Mouse (Mus musculus) olfactory bulb, adult 2 months (tissue): Measurements from ENCODE around the gene Snx9. TPM values are rescaled to one million over a fixed set of nuclear protein-coding genes. Genes with fewer than 3 reads are reported as not detected.

Source experiments
- H3K27ac ChIP-seq: fragments of 200-500 bp; 2 replicates; pipeline ENCODE4 v1.5.1; 2012; ENCODE audit warnings: low read depth, low read length; ENCODE audit not compliant: insufficient read depth
- H3K4me1 ChIP-seq: fragments of 200-500 bp; 2 replicates; pipeline ENCODE4 v1.6.1; 2012; ENCODE audit warnings: low read length; ENCODE audit not compliant: control insufficient read depth, insufficient read depth
- H3K4me3 ChIP-seq: fragments of 200-500 bp; 2 replicates; pipeline ENCODE4 v1.5.1; 2012; ENCODE audit warnings: mild to moderate bottlenecking, low read depth, low read length, moderate library complexity; ENCODE audit not compliant: insufficient read depth
- CTCF ChIP-seq: fragments of 200-500 bp; IDR thresholded peaks from 2 replicates; pipeline ENCODE4 v1.5.1; 2012; ENCODE audit warnings: low read depth, mild to moderate bottlenecking, low read length, moderate library complexity; ENCODE audit not compliant: insufficient read depth
- POLR2A ChIP-seq: fragments of 200-500 bp; IDR thresholded peaks from 2 replicates; pipeline ENCODE4 v1.6.1; 2012; ENCODE audit warnings: mild to moderate bottlenecking, low read depth, low read length, moderate library complexity; ENCODE audit not compliant: insufficient read depth
- WGBS: fragments of 180-500 bp; shearing (Covaris S2); methylation state at CpG from one replicate; pipeline ENCODE4 v1.1.7; 2018; 5-methylcytosine and 5-hydroxymethylcytosine counted together
- polyA plus RNA-seq: library from polyadenylated mRNA; stranded (reverse); fragments of >200 nt; gene quantifications from 2 replicates; pipeline ENCODE4 v1.2.4, GENCODE M21; 2012; ENCODE audit warnings: low replicate concordance; ENCODE audit not compliant: missing spikeins, insufficient read depth, insufficient read length

Snx9 gene
- polyA plus RNA-seq, 1 experiment, result not detected

- WGBS, result 81% methylated on average over 4 of the region's 4 CpGs
- TF ChIP-seq POLR2A (no peak), CTCF (no peak)
These were observed 71.7 kb downstream of the Snx9 start for GRCm38 (mm10) chr17:5912797-5913196.

GRCm38 (mm10) chr17:5914217-5914616 lies 73.1 kb downstream of the Snx9 start:
- Histone ChIP-seq H3K4me1 (no peaks in the 10 kb centered on the region), H3K4me3 (no peak overlapping the region), H3K27ac (no peak overlapping the region)
- TF ChIP-seq CTCF, result no peak
- no peak for TF ChIP-seq POLR2A
- 78% methylated on average over 5 of the region's 5 CpGs for WGBS

More at GRCm38 (mm10) chr17:5912797-5913196, 71.7 kb downstream of the Snx9 start:
- Histone ChIP-seq H3K27ac (no peak overlapping the region), H3K4me1 (no peaks in the 10 kb centered on the region), H3K4me3 (no peak overlapping the region)

GRCm38 (mm10) chr17:5921954-5922353 lies 80.8 kb downstream of the Snx9 start:
- 96% methylated on average over 8 of the region's 8 CpGs for WGBS
- no peak for TF ChIP-seq CTCF
- no peak for TF ChIP-seq POLR2A
- H3K4me3 ChIP-seq, result no peak overlapping the region
- H3K4me1 ChIP-seq, result no peaks in the 10 kb centered on the region
- no peak overlapping the region for H3K27ac ChIP-seq

GRCm38 (mm10) chr17:5923281-5923680 lies 82.2 kb downstream of the Snx9 start:
- 71% methylated on average over 9 of the region's 9 CpGs for WGBS
- TF ChIP-seq POLR2A (no peak), CTCF (peak; percentile 45; the same call in 1 of the 2 replicates)
- no peak overlapping the region for H3K27ac ChIP-seq
- H3K4me3 ChIP-seq, result no peak overlapping the region
- H3K4me1 ChIP-seq, result no peaks in the 10 kb centered on the region

- 67% methylated on average over 8 of the region's 8 CpGs for WGBS
- no peak overlapping the region for H3K27ac ChIP-seq
- H3K4me1 ChIP-seq, result no peaks in the 10 kb centered on the region
These were observed 83.1 kb downstream of the Snx9 start for GRCm38 (mm10) chr17:5924238-5924637.

GRCm38 (mm10) chr17:5926710-5927109 lies 85.6 kb downstream of the Snx9 start:
- H3K4me1 ChIP-seq, result no peaks in the 10 kb centered on the region
- H3K27ac ChIP-seq, result no peak overlapping the region
- TF ChIP-seq POLR2A (no peak), CTCF (no peak)
- 91% methylated on average over 7 of the region's 7 CpGs for WGBS
- H3K4me3 ChIP-seq, result no peak overlapping the region

More at GRCm38 (mm10) chr17:5924238-5924637, 83.1 kb downstream of the Snx9 start:
- TF ChIP-seq CTCF (no peak), POLR2A (no peak)
- no peak overlapping the region for H3K4me3 ChIP-seq

- Histone ChIP-seq H3K27ac (no peak overlapping the region), H3K4me1 (no peaks in the 10 kb centered on the region), H3K4me3 (no peak overlapping the region)
- no peak for TF ChIP-seq CTCF
- TF ChIP-seq POLR2A, result no peak
- 87% methylated on average over 6 of the region's 6 CpGs for WGBS
These were observed 87.9 kb downstream of the Snx9 start for GRCm38 (mm10) chr17:5929031-5929430.

GRCm38 (mm10) chr17:5932161-5932560 lies 91.0 kb downstream of the Snx9 start:
- H3K4me1 ChIP-seq, result peaks cover 11% of the 10 kb centered on the region
- H3K27ac ChIP-seq, result no peak overlapping the region
- WGBS, result 82% methylated on average over 5 of the region's 5 CpGs
- TF ChIP-seq CTCF (no peak), POLR2A (no peak)
- no peak overlapping the region for H3K4me3 ChIP-seq

- H3K4me3 ChIP-seq, result peak overlapping the region; percentile 31
- WGBS, result 4% methylated on average over 30 of the region's 30 CpGs
- no peak for TF ChIP-seq CTCF
- no peak for TF ChIP-seq POLR2A
- H3K27ac ChIP-seq, result no peak overlapping the region
- H3K4me1 ChIP-seq, result peaks cover 11% of the 10 kb centered on the region
These were observed 93.6 kb downstream of the Snx9 start for GRCm38 (mm10) chr17:5934554-5935324.
